Mouse (Mus musculus) naive thymus-derived CD4-positive, alpha-beta T cell, adult 2 months (primary cell): Measurements from ENCODE around the gene Rab43.

Source experiments
- DNase-seq: peaks from one replicate; pipeline ENCODE4 v3.0.0-alpha.2; 2011; ENCODE audit warnings: low read depth

Gene Rab43

GRCm38 (mm10) chr6:87811675-87812338 is at the start of gene Rab43:
Rab43 (minus strand) TSS chr6:87812164.
- peak; percentile 94 for DNase-seq

GRCm38 (mm10) chr6:87857071-87857470 is 45.1 kb upstream of the Rab43 start:
- DNase-seq: no peak

GRCm38 (mm10) chr6:87853446-87853845 is 41.5 kb upstream of the Rab43 start:
- no peak for DNase-seq

GRCm38 (mm10) chr6:87851871-87852270 is 39.9 kb upstream of the Rab43 start:
- DNase-seq: peak; percentile 20

GRCm38 (mm10) chr6:87850900-87851614 is 39.1 kb upstream of the Rab43 start, which contains the start of gene Cnbp:
Cnbp (minus strand) TSS chr6:87851106.
- peak; percentile 99 for DNase-seq

GRCm38 (mm10) chr6:87850155-87850899 is 38.4 kb upstream of the Rab43 start:
- DNase-seq: no peak

- peak; percentile 60 for DNase-seq
Observed at GRCm38 (mm10) chr6:87849780-87850154, 37.8 kb upstream of the Rab43 start.

- DNase-seq: no peak
Observed at GRCm38 (mm10) chr6:87846813-87847212, 34.8 kb upstream of the Rab43 start.

- no peak for DNase-seq
Observed at GRCm38 (mm10) chr6:87845031-87845695, 33.2 kb upstream of the Rab43 start.

- peak; percentile 67 for DNase-seq
Observed at GRCm38 (mm10) chr6:87842254-87842653, 30.3 kb upstream of the Rab43 start.

- DNase-seq: peak; percentile 33
Observed at GRCm38 (mm10) chr6:87841635-87842034, 29.7 kb upstream of the Rab43 start.

- DNase-seq: peak; percentile 38
Observed at GRCm38 (mm10) chr6:87839797-87840341, 27.9 kb upstream of the Rab43 start.

- peak; percentile 99 for DNase-seq
Observed at GRCm38 (mm10) chr6:87838551-87839197, 26.7 kb upstream of the Rab43 start, which contains the start of gene Isy1. Isy1 (minus strand) TSS chr6:87838798.

GRCm38 (mm10) chr6:87835695-87836094 is 23.7 kb upstream of the Rab43 start, which contains the start of gene Gm45140:
Gm45140 (minus strand) TSS chr6:87835795.
- no peak for DNase-seq

- no peak for DNase-seq
Observed at GRCm38 (mm10) chr6:87820366-87820765, 8.4 kb upstream of the Rab43 start.

- DNase-seq: no peak
Observed at GRCm38 (mm10) chr6:87814486-87814885, 2.5 kb upstream of the Rab43 start.

GRCm38 (mm10) chr6:87812656-87813055 is 692 bp upstream of the Rab43 start:
- DNase-seq: no peak

- DNase-seq: peak; percentile 75
Observed at GRCm38 (mm10) chr6:87810713-87811669, 973 bp downstream of the Rab43 start.

GRCm38 (mm10) chr6:87810311-87810710 is 1.7 kb downstream of the Rab43 start:
- DNase-seq: no peak

- DNase-seq: peak; percentile 19
Observed at GRCm38 (mm10) chr6:87809651-87810161, 2.3 kb downstream of the Rab43 start.
